Mouse (Mus musculus) bone marrow, adult 2 months (tissue): ENCODE data around the gene Gm10722.
"Not testable (repeated sequence)": the region's sequence is repeated elsewhere in the genome, so short reads cannot be mapped to it uniquely, and the experiment has no call there.

ENCODE experiments used
- CTCF ChIP-seq: fragments of 200-500 bp; IDR thresholded peaks from 2 replicates; pipeline ENCODE4 v1.5.1; 2011; ENCODE audit warnings: low read length, control low read depth; ENCODE audit not compliant: control insufficient read depth, insufficient read depth
- POLR2A ChIP-seq: fragments of 200-500 bp; IDR thresholded peaks from 2 replicates; pipeline ENCODE4 v1.6.1; 2011; ENCODE audit warnings: low read depth, mild to moderate bottlenecking, control low read depth, low read length, borderline replicate concordance; ENCODE audit not compliant: control insufficient read depth

DNA sequence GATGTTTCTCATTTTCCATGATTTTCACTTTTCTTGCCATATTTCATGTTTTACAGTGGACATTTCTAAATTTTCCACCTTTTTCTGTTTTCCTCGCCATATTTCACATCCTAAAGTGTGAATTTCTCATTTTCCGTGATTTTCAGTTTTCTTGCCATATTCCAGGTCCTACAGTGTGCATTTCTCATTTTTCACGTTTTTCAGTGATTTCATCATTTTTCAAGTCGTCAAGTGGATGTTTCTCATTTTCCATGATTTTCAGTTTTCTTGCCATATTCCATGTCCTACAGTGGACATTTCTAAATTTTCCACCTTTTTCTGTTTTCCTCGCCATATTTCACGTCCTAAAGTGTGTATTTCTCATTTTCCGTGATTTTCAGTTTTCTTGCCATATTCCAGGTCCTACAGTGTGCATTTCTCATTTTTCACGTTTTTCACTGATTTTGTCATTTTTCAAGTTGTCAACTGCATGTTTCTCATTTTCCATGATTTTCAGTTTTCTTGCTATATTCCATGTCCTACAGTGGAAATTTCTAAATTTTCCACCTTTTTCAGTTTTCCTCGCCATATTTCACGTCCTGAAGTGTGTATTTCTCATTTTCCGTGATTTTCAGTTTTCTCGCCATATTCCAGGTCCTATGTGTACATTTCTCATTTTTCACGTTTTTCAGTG is 22.7 kb downstream of the Gm10722 start, which contains the start of gene Gm10718:
- not testable (repeated sequence) for TF ChIP-seq POLR2A, CTCF
